Mouse (Mus musculus): ENCODE measurements around the gene Kcnt1. TPM values are rescaled to one million over a fixed set of nuclear protein-coding genes. Genes with fewer than 3 reads are reported as not detected.
"Not testable (repeated sequence)": the region's sequence is repeated elsewhere in the genome, so short reads cannot be mapped to it uniquely, and the experiment has no call there.

Gene Kcnt1
- 183 and 221 TPM in 2 replicates for polyA plus RNA-seq (2012; rRNA removed)

DNA sequence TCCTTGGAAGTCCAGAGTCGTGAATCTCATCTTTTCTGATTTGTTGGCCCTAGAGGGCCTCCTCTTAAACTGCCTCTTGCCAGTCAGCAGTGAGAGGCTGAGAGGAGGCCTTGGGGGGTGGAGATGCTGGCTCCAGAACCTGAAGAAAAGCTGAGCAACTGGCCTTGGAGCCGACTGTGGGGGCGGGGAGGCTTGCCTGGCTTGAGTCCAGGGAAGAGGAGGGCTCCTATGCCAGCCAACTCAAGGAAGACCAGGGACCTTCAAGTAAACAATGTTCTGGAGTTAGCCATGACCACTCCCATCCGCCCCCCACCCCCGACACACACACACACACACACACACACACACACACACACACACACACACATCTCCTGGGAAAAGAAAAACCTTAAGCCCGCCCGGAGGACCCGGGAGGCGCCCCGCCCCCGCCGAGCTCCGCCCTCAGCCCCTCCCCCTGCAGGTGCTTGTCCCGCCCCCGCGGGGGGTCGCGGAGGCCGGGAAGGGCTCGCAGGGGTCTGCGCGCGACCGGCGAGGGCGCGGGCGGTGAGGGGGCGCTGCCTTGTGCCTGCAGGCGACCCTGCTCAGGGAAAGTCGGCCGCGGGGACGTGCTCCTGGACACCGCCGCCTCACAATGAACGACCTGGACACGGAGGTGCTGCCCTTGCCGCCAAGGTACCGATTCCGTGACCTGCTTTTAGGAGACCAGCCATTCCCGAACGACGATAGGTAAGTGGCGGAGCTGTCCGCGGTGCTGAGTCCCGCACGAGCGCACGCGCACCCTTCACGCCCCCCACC, at the start of gene Kcnt1:
Gene Kcnt1, plus strand, starts transcription at position 398 of the 795 bp plus-strand sequence.
- DNase-seq (ENCODE audit: extremely low spot score in 1 of 2, low spot score in 1 of 2), result peak in 1 of 2 experiments; percentile 74

DNA sequence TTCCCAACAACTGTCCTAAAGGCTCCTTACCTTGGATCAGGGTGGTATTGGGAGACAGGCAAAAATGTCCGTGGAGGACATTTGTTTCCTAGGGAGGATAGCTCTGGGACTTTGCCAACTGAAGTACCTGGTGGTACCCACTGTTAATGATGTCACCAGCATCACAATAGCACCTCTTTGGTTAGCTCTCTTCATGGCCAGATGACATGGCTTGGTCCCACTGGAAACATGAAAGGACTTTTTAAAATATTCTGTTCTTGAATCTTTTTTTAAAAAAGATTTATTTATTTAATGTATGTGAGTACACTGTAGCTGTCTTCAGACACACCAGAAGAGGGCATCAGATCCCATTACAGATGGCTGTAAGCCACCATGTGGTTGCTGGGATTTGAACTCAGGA, 47.8 kb upstream of the Kcnt1 start, which contains the start of gene Glt6d1:
Gene Glt6d1, minus strand, starts transcription at position 101 of the 400 bp plus-strand sequence.
- not testable (repeated sequence) for DNase-seq (ENCODE audit: extremely low spot score in 1 of 2, low spot score in 1 of 2)

DNA sequence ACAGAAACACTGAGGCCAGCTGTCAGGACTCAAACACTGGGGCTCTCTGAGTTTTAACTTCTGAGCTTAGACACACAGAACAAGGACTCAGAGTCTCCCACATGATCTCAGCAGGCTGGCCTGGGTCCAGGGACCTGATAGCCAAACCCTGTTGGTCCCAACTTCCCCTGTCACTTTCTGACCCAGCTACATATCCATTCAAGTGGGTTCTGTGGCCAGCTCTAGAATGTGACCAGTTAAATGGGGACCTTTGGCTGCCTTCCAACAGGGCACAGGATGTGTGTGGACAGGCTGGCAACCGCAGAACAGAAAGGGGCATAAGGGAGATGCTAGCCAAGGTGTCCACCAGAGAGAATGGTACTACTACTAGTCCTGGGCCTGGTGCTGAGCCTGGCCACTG, 40.7 kb upstream of the Kcnt1 start, which contains the start of gene Lcn9:
Gene Lcn9, plus strand, starts transcription at position 348 of the 400 bp plus-strand sequence.
- peak in 1 of 2 experiments; percentile 13 for DNase-seq (ENCODE audit: extremely low spot score in 1 of 2, low spot score in 1 of 2)

GRCm38 (mm10) chr2:25824751-25825150, 38.8 kb upstream of the Kcnt1 start:
- no peak for DNase-seq (ENCODE audit: extremely low spot score in 1 of 2, low spot score in 1 of 2)

DNA sequence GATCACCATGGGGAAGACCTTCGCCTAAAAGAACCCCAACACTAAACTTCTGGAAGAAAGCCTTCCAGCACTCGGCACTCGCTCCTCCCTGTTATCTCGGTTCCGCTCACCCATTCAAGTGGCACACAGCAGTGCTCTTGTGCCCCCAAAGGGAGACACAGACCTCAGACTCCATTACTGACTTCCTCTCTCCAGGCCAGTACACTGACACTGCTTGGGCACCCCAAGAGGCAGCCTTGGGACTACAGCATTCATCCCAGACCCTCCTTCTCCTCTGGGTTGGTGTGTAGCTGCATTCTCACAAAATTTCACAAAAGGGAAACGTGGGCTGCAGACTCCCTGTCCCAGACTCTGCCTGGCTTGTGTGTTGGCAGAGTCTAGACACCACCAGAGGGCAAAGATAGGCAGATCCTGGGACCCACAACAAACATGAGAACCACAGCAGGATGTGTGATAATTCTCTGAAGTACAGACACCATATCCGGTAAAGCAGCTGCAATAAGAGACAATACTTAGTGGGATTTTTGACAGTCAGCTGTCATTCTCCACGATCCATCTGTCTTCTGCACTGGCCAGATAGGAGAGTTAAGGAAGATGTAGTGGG, 35.1 kb upstream of the Kcnt1 start:
- DNase-seq (ENCODE audit: extremely low spot score in 1 of 2, low spot score in 1 of 2), result no peak

DNA sequence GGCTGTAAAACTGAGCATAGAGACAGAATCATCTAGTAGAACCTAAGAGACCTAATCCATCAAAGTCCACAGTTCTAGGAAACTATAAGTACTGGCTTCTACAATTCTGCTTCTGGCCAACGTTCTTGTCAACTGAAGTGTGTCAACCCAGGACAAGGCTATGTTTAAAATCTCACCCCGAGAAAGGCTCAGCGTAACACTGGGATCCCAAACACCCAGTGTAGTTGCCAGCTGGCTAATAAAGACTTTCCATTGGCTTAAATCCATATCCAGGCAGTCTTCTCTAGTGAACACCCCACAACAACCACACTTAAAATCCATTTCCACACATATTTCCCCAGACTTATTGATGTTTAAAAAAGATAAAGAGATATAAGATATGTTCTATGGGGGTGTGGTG, 32.7 kb upstream of the Kcnt1 start:
- DNase-seq (ENCODE audit: extremely low spot score in 1 of 2, low spot score in 1 of 2), result no peak

GRCm38 (mm10) chr2:25836291-25836690, 27.2 kb upstream of the Kcnt1 start:
- DNase-seq (ENCODE audit: extremely low spot score in 1 of 2, low spot score in 1 of 2), result peak; percentile 35 to 93

GRCm38 (mm10) chr2:25842161-25842560, 21.4 kb upstream of the Kcnt1 start:
- DNase-seq (ENCODE audit: extremely low spot score in 1 of 2, low spot score in 1 of 2), result peak in 1 of 2 experiments; percentile 67

DNA sequence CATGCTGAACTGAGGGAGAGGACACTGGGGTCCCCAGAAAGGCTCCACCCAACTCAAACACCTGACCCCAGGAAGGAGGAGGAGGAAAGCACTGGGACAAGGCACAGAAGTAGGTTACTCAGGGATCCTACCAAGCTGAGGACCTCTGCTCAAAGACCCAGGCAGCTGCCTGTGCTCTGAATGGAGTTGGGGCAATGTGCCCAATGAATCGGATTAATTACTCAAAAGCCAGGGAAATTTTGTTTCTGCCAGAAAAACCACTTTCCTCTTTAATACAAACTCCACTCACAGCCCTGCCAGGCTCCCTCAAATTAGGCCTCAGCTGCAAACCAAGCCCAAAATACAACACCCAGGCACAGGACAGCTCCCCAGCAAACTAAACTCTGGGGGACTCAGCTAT, 20.8 kb upstream of the Kcnt1 start:
- DNase-seq (ENCODE audit: extremely low spot score in 1 of 2, low spot score in 1 of 2), result peak in 1 of 2 experiments; percentile 58

- no peak for DNase-seq (ENCODE audit: extremely low spot score in 1 of 2, low spot score in 1 of 2)
Observed at GRCm38 (mm10) chr2:25844097-25844496, 19.4 kb upstream of the Kcnt1 start.

DNA sequence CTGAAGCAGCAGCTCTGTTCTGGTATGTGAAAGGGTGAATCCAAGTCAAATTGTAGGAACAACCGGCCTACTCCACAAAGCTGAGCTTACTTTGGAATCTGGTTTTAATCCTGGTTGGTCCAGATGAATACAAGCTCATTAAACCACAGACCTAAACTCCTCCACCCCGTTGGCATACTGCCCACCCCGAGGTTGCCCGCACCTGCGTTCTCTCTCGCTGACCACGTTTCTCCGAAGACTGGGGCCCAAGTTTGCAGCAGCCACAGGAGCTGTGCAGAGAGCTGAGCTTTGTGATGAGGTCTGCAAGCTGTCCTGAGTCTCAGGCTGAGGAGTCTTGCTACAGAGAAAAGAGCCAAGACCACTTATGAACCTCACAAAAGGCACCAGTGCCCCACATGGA, 17.0 kb upstream of the Kcnt1 start:
- no peak for DNase-seq (ENCODE audit: extremely low spot score in 1 of 2, low spot score in 1 of 2)

DNA sequence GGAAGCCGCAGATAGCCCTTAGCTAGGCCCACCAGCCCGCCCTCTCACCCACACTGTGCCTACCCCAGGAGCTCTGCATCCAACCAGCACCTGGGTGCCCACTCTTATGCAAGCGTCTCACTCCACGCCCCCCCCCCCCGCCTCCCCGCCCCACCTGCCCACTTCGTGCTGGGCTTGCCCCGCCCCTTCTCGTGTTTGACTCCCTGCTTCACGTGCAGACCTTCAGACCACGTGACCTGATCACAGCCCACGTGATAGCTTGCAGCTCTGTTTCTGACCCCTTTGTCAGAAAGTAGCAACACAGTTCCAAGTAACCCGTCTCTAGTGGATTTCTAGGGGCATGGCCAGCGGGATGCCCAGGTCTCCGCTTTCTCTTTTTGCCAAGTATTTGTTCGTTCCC, 16.3 kb upstream of the Kcnt1 start, which contains the start of gene Sohlh1:
Gene Sohlh1, minus strand, starts transcription at position 23 of the 400 bp plus-strand sequence.
- no peak for DNase-seq (ENCODE audit: extremely low spot score in 1 of 2, low spot score in 1 of 2)

DNA sequence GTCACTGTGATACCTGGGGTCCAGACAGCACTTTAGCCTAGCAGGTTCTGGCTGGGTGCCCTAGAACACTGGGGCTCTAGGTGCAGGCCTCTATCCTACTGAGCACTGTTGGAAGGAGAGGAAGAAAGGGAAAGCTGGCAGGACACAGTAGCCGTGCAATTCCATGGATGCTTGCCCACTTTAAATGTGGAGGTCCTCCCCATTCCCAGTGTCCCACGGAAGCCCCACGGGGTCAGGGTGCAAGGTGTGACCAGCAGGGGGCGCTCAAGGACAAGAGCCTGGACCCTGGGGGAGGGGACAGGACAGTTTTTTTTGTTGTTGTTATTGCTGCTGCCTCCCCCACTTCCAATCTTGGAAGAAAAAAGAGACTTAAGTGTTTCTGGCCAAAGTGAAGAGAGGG, 13.2 kb upstream of the Kcnt1 start:
- DNase-seq (ENCODE audit: extremely low spot score in 1 of 2, low spot score in 1 of 2), result peak in 1 of 2 experiments; percentile 65

DNA sequence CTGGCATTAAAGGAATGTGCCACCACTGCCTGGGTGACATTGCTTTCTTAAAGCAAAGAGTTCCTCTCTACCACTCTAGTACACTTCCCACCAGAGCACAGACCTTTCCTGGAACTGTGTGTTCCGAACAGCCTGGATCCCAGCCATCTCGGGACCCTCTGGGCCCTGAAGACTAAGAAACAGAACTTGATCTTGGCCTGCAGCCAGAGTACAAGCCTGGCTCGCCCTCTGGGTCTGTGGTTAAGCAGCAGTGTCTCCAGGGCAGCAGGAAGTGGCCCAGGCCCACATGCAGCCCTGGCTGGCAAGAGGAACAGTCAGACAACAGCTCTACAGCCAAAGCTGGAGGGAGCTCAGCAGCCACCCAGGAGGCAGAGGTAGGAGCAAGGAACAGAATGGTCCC, 10.9 kb upstream of the Kcnt1 start:
- DNase-seq (ENCODE audit: extremely low spot score in 1 of 2, low spot score in 1 of 2), result no peak

DNA sequence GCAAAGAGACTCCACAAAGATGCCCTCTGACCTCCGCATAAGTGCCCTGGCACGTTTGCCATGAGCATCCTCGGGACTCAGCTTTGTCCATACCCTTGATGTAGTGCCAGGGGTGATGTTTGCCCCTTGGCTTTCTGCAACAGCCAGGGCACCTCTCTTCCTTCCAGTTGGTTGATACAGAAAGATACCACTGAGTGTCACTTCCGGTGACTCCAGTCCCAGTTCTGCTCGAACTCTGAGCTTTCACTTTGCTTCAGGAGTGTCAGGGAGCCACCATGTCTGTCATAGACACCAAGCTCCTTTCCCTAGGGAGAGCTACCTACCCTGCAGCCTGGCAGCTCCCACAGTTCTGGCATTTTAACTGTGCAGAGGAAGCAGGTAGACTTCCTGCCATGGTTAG, 9.5 kb upstream of the Kcnt1 start:
- DNase-seq (ENCODE audit: extremely low spot score in 1 of 2, low spot score in 1 of 2), result no peak

- no peak for DNase-seq (ENCODE audit: extremely low spot score in 1 of 2, low spot score in 1 of 2)
Observed at GRCm38 (mm10) chr2:25859891-25860290, 3.6 kb upstream of the Kcnt1 start.

DNA sequence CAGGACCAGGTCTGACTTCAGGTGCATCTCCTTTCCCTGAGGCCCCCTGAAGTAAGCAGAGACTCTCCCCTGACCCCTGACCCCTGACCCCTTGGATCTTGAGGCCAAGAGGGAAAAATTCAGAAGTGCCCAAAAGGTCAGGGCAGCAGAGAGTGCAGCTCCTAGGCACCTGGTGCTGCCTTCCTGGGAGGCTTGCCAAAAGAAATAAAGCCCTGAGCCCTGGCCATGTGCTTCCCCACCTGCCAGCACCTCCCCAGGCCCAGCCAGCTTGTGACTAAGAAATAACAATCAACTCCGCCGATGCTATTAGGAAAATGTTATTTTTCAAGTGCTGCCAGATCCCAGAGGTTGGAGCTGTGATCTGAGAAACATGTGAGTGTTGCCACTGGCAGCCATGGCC, 1.5 kb upstream of the Kcnt1 start:
- DNase-seq (ENCODE audit: extremely low spot score in 1 of 2, low spot score in 1 of 2), result no peak

GRCm38 (mm10) chr2:25862696-25863270, 751 bp upstream of the Kcnt1 start:
- DNase-seq (ENCODE audit: extremely low spot score in 1 of 2, low spot score in 1 of 2), result peak in 1 of 2 experiments; percentile 48

DNA sequence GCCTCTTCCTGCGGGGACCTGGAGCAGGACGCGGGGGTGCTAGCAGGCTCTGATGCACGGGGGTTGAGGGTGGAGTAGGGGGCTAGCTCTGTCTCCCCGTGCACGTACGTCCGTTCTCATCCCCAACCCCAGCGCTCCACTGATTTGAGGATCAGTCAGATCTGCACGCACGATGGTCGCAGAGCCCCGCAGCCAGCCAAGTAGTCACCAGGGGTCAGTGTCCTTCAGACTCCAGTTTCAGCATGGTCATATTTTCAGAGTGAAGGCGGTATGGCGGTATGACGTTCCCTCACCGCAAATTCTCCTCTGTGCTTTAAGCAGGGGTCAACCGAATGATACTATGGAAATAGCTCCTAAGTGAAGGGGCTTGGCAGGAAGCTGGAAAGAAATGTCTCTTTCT, 696 bp downstream of the Kcnt1 start:
- DNase-seq (ENCODE audit: extremely low spot score in 1 of 2, low spot score in 1 of 2), result no peak

GRCm38 (mm10) chr2:25865412-25865811, 1.9 kb downstream of the Kcnt1 start:
- DNase-seq (ENCODE audit: extremely low spot score in 1 of 2, low spot score in 1 of 2), result peak; percentile 81 to 84

GRCm38 (mm10) chr2:25866656-25867055, 3.1 kb downstream of the Kcnt1 start:
- peak in 1 of 2 experiments; percentile 73 for DNase-seq (ENCODE audit: extremely low spot score in 1 of 2, low spot score in 1 of 2)
